Mouse (Mus musculus) MEL (cell line): Measurements from ENCODE around the gene Ruvbl2. TPM values are rescaled to one million over a fixed set of nuclear protein-coding genes. Genes with fewer than 3 reads are reported as not detected.

Experiments used
- DNase-seq: peaks from one replicate; pipeline ENCODE4 v3.0.0; 2011; ENCODE audit warnings: low read depth, low spot score
- H3K27ac ChIP-seq: 2 replicates; pipeline ENCODE4 v1.5.1; 2012; ENCODE audit warnings: low read depth, mild to moderate bottlenecking, control low read depth, low read length, moderate library complexity; ENCODE audit not compliant: control insufficient read depth
- H3K27me3 ChIP-seq, 2 experiments: fragments of 150-350 bp in 1 of 2; sonication (generic) in 1 of 2; 2 replicates each; pipeline ENCODE4 v1.6.1; 2012; ENCODE audit warnings: low read length in 2 of 2, mild to moderate bottlenecking in 2 of 2, improper control_type of control experiment in 1 of 2, moderate library complexity in 1 of 2; ENCODE audit not compliant: insufficient read depth in 2 of 2, control insufficient read depth in 1 of 2
- H3K36me3 ChIP-seq, 2 experiments: 2 replicates each; pipeline ENCODE4 v1.6.1; 2012 to 2014; ENCODE audit warnings: low read length in 2 of 2, improper control_type of control experiment in 1 of 2, inconsistent platforms in 1 of 2, mild to moderate bottlenecking in 1 of 2; ENCODE audit not compliant: insufficient read depth in 2 of 2, control insufficient read depth in 1 of 2
- H3K4me1 ChIP-seq, 2 experiments: fragments of 150-350 bp in 1 of 2; sonication (generic) in 1 of 2; 2 replicates each; pipeline ENCODE4 v1.6.1; 2012; ENCODE audit warnings: low read length in 2 of 2, improper control_type of control experiment in 1 of 2, mild to moderate bottlenecking in 1 of 2; ENCODE audit not compliant: insufficient read depth in 2 of 2, control insufficient read depth in 1 of 2
- H3K4me3 ChIP-seq, 2 experiments: fragments of 150-350 bp in 1 of 2; sonication (generic) in 1 of 2; 2 replicates each; pipeline ENCODE4 v1.5.1; 2012; ENCODE audit warnings: low read depth in 2 of 2, low read length in 2 of 2, mild to moderate bottlenecking in 2 of 2, moderate library complexity in 2 of 2, control low read depth in 1 of 2, improper control_type of control experiment in 1 of 2; ENCODE audit not compliant: control insufficient read depth in 1 of 2, insufficient read depth in 1 of 2
- H3K79me2 ChIP-seq: 2 replicates; pipeline ENCODE4 v1.6.1; 2012; ENCODE audit warnings: mild to moderate bottlenecking, low read length, moderate library complexity; ENCODE audit not compliant: control insufficient read depth, poor library complexity, insufficient read depth
- H3K9ac ChIP-seq: 2 replicates; pipeline ENCODE4 v1.6.1; 2012; ENCODE audit warnings: low read depth, mild to moderate bottlenecking, control low read depth, low read length, moderate library complexity; ENCODE audit not compliant: control insufficient read depth, poor library complexity, severe bottlenecking
- H3K9me3 ChIP-seq: fragments of 150-350 bp; sonication (generic); replicated peaks from 2 replicates; pipeline ENCODE4 v1.6.1; 2012; ENCODE audit warnings: mild to moderate bottlenecking, low read length, improper control_type of control experiment, moderate library complexity; ENCODE audit not compliant: insufficient read depth
- CHD1 ChIP-seq: IDR thresholded peaks from 2 replicates; pipeline ENCODE4 v1.6.1; 2012; ENCODE audit warnings: low read depth, mild to moderate bottlenecking, inconsistent platforms, low read length, improper control_type of control experiment
- CHD2 ChIP-seq: IDR thresholded peaks from 2 replicates; pipeline ENCODE4 v1.6.1; 2011; ENCODE audit warnings: low read length, improper control_type of control experiment
- CTCF ChIP-seq, 3 experiments: IDR thresholded peaks in 2 of 3; conservative IDR thresholded peaks in 1 of 3; 2 replicates each; pipeline ENCODE4 v1.5.1; 2011 to 2012; ENCODE audit warnings: low read length in 3 of 3, low read depth in 2 of 3, mild to moderate bottlenecking in 2 of 3, improper control_type of control experiment in 1 of 3, inconsistent platforms in 1 of 3, mixed read lengths in 1 of 3, moderate library complexity in 1 of 3; ENCODE audit not compliant: control insufficient read depth in 1 of 3, insufficient read depth in 1 of 3, poor library complexity in 1 of 3, severe bottlenecking in 1 of 3
- E2F4 ChIP-seq: IDR thresholded peaks from 2 replicates; pipeline ENCODE4 v1.6.1; 2011; ENCODE audit warnings: low read depth, low read length, improper control_type of control experiment, borderline replicate concordance
- ELF1 ChIP-seq: IDR thresholded peaks from 2 replicates; pipeline ENCODE4 v1.6.1; 2014; ENCODE audit warnings: low read depth, mild to moderate bottlenecking, inconsistent platforms, low read length, improper control_type of control experiment, moderate library complexity
- EP300 ChIP-seq, 2 experiments: IDR thresholded peaks; 2 replicates each; pipeline ENCODE4 v1.6.1; 2011; ENCODE audit warnings: improper control_type of control experiment in 2 of 2, low read length in 2 of 2, low read depth in 1 of 2, mild to moderate bottlenecking in 1 of 2
- GABPA ChIP-seq: IDR thresholded peaks from 2 replicates; pipeline ENCODE4 v1.6.1; 2012; ENCODE audit warnings: low read depth, mild to moderate bottlenecking, inconsistent platforms, low read length, improper control_type of control experiment, moderate library complexity
- GATA1 ChIP-seq: IDR thresholded peaks from 2 replicates; pipeline ENCODE4 v1.6.1; 2011; ENCODE audit warnings: low read depth, low read length, improper control_type of control experiment
- HCFC1 ChIP-seq: IDR thresholded peaks from 2 replicates; pipeline ENCODE4 v1.6.1; 2012; ENCODE audit warnings: low read depth, mild to moderate bottlenecking, inconsistent platforms, low read length, improper control_type of control experiment, moderate library complexity
- JUND ChIP-seq: IDR thresholded peaks from 2 replicates; pipeline ENCODE4 v1.6.1; 2011; ENCODE audit warnings: low read depth, mild to moderate bottlenecking, improper control_type of control experiment, low read length
- KAT2A ChIP-seq: conservative IDR thresholded peaks from 2 replicates; pipeline ENCODE4 v1.6.1; 2012; ENCODE audit warnings: low read depth, low read length, improper control_type of control experiment, inconsistent platforms
- MAX ChIP-seq: IDR thresholded peaks from 2 replicates; pipeline ENCODE4 v1.6.1; 2011; ENCODE audit warnings: low read length, improper control_type of control experiment
- MAZ ChIP-seq: IDR thresholded peaks from 2 replicates; pipeline ENCODE4 v1.6.1; 2012; ENCODE audit warnings: low read depth, mild to moderate bottlenecking, inconsistent platforms, low read length, improper control_type of control experiment
- MEF2A ChIP-seq: IDR thresholded peaks from 2 replicates; pipeline ENCODE4 v1.6.1; 2014; ENCODE audit warnings: low read depth, mild to moderate bottlenecking, inconsistent platforms, low read length, improper control_type of control experiment; ENCODE audit not compliant: poor library complexity, insufficient replicate concordance, severe bottlenecking; ENCODE audit errors: extremely low read depth
- MYB ChIP-seq: IDR thresholded peaks from 2 replicates; pipeline ENCODE4 v1.6.1; 2011; ENCODE audit warnings: mild to moderate bottlenecking, low read depth, low read length, improper control_type of control experiment
- NELFE ChIP-seq: IDR thresholded peaks from 2 replicates; pipeline ENCODE4 v1.6.1; 2011; ENCODE audit warnings: low read depth, low read length, improper control_type of control experiment
- POLR2AphosphoS5 ChIP-seq: IDR thresholded peaks from 2 replicates; pipeline ENCODE4 v1.6.1; 2012; ENCODE audit warnings: low read depth, borderline replicate concordance, mild to moderate bottlenecking, inconsistent platforms, low read length, moderate library complexity, mixed read lengths
- RAD21 ChIP-seq: IDR thresholded peaks from 2 replicates; pipeline ENCODE4 v1.6.1; 2011; ENCODE audit warnings: mild to moderate bottlenecking, low read depth, low read length, improper control_type of control experiment
- RCOR1 ChIP-seq: IDR thresholded peaks from 2 replicates; pipeline ENCODE4 v1.6.1; 2012; ENCODE audit warnings: low read depth, mild to moderate bottlenecking, inconsistent platforms, low read length, improper control_type of control experiment
- SIN3A ChIP-seq: IDR thresholded peaks from 2 replicates; pipeline ENCODE4 v1.6.1; 2012; ENCODE audit warnings: low read length, improper control_type of control experiment, inconsistent platforms
- SMC3 ChIP-seq: IDR thresholded peaks from 2 replicates; pipeline ENCODE4 v1.6.1; 2011; ENCODE audit warnings: low read depth, low read length, improper control_type of control experiment
- TBP ChIP-seq: IDR thresholded peaks from 2 replicates; pipeline ENCODE4 v1.8.0; 2011; ENCODE audit warnings: low read depth, low read length, improper control_type of control experiment
- TCF12 ChIP-seq: IDR thresholded peaks from 2 replicates; pipeline ENCODE4 v1.6.1; 2014; ENCODE audit warnings: low read depth, mild to moderate bottlenecking, inconsistent platforms, low read length, improper control_type of control experiment, moderate library complexity
- UBTF ChIP-seq: IDR thresholded peaks from 2 replicates; pipeline ENCODE4 v1.6.1; 2012; ENCODE audit warnings: low read depth, mild to moderate bottlenecking, inconsistent platforms, low read length, improper control_type of control experiment, moderate library complexity, borderline replicate concordance; ENCODE audit not compliant: insufficient read depth
- USF1 ChIP-seq: IDR thresholded peaks from 2 replicates; pipeline ENCODE4 v1.6.1; 2014; ENCODE audit warnings: low read depth, mild to moderate bottlenecking, inconsistent platforms, low read length, improper control_type of control experiment, moderate library complexity
- ZKSCAN1 ChIP-seq: IDR thresholded peaks from 2 replicates; pipeline ENCODE4 v1.6.1; 2012; ENCODE audit warnings: low read depth, mild to moderate bottlenecking, inconsistent platforms, low read length, improper control_type of control experiment, moderate library complexity
- ZMIZ1 ChIP-seq: IDR thresholded peaks from 2 replicates; pipeline ENCODE4 v1.6.1; 2012; ENCODE audit warnings: low read depth, mild to moderate bottlenecking, inconsistent platforms, low read length, improper control_type of control experiment, moderate library complexity
- ZNF384 ChIP-seq: IDR thresholded peaks from 2 replicates; pipeline ENCODE4 v1.6.1; 2012; ENCODE audit warnings: low read depth, mild to moderate bottlenecking, inconsistent platforms, low read length, improper control_type of control experiment
- polyA plus RNA-seq, 2 experiments: library from polyadenylated mRNA; stranded (reverse) in 1 of 2; unstranded in 1 of 2; fragments of >175 nt in 1 of 2; fragments of >200 nt in 1 of 2; gene quantifications; 2 replicates each; pipeline versions ENCODE4 v1.2.1 to v1.2.4; 2012; ENCODE audit warnings: low replicate concordance in 2 of 2, low read depth in 1 of 2; ENCODE audit not compliant: insufficient read length in 2 of 2, insufficient read depth in 1 of 2, missing spikeins in 1 of 2
- total RNA-seq: library from RNA; depleted of rRNA; stranded (reverse); fragments of 300-350 nt; gene quantifications from 2 replicates; pipeline ENCODE4 v1.2.3, GENCODE M21; 2012

Gene Ruvbl2
- total and polyA plus RNA-seq, 3 experiments, result 434 to 758 TPM; not detected in 1

DNA sequence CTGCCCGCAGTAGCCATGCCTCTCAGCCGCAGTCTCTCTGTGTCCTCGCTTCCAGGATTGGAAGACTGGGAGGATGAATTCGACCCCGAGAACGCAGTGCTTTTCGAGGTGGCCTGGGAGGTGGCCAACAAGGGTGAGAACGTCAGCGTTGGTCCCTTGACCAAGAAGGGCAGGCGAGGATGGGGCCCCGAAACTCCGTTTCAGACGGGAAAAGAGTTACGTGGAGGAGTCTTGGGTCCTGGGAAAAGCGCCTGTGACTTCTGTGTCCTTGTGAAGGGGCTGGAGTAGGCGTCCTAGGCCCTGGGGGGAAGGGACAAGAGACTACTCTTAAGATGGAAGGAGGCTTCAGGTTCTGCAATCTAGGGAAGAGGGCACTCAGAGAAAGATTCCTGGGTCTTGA lies 2.9 kb downstream of the Ruvbl2 start:
- Histone ChIP-seq H3K4me1 (peaks cover 0 to 9% of the 10 kb centered on the region in 2 experiments; a peak in 3 of 4 replicates), H3K27ac (peak overlapping the region; percentile 47), H3K4me3 (peak overlapping the region; percentile 79 to 90), H3K27me3 (no peaks in the 10 kb centered on the region), H3K9me3 (no peaks in the 10 kb centered on the region), H3K79me2 (peaks cover 47% of the 10 kb centered on the region), H3K36me3 (peaks cover 6 to 8% of the 10 kb centered on the region in 2 experiments; a peak in 3 of 4 replicates), H3K9ac (peak overlapping the region; percentile 86)
- no peak for TF ChIP-seq JUND
- TF ChIP-seq CTCF (IDR thresholded peaks at IDR 0.05 in 2 of 3, conservative IDR thresholded peaks at IDR 0.05 in 1 of 3; ENCODE audit: control insufficient read depth in 1 of 3, insufficient read depth in 1 of 3, low read depth in 2 of 3, low read length in 3 of 3, poor library complexity in 1 of 3, severe bottlenecking in 1 of 3), result no peak
- no peak for TF ChIP-seq ZKSCAN1
- no peak for TF ChIP-seq TCF12
- 0 out of 2 replicates have a peak, but pooled peaks have one; percentile 41 for TF ChIP-seq CHD1
- DNase-seq, result peak; percentile 62

- Histone ChIP-seq H3K4me3 (peak within 1 kb of the TSS; percentile 90 to 97), H3K79me2 (peaks cover 50% of the 10 kb centered on the region), H3K36me3 (peaks cover 8% of the 10 kb centered on the region in 2 experiments; a peak in 3 of 4 replicates), H3K4me1 (peaks cover 0 to 9% of the 10 kb centered on the region in 2 experiments; a peak in 3 of 4 replicates), H3K9me3 (no peaks in the 10 kb centered on the region), H3K27ac (peak within 1 kb of the TSS; percentile 90), H3K27me3 (no peaks in the 10 kb centered on the region), H3K9ac (peak within 1 kb of the TSS; percentile 97)
- DNase-seq, result peak; percentile 100
- TF ChIP-seq GATA1, result 0 out of 2 replicates have a peak, but pooled peaks have one; percentile 3
- peak; percentile 82 for TF ChIP-seq MAZ
- TF ChIP-seq ZNF384, result no peak
- peak; percentile 91 for TF ChIP-seq MAX
- TF ChIP-seq MEF2A, result no peak
- TF ChIP-seq JUND, result no peak
- TF ChIP-seq CHD1, result no peak; the same call in 1 of the 2 replicates
- peak; percentile 4 for TF ChIP-seq RAD21
- 0 out of 2 replicates have a peak, but pooled peaks have one; percentile 65 for TF ChIP-seq UBTF
- peak; percentile 52; the same call in 1 of the 2 replicates for TF ChIP-seq GABPA
- TF ChIP-seq ELF1, result peak; percentile 42
- TF ChIP-seq SIN3A, result peak; percentile 98
- peak; percentile 75 to 97 (median 93) for TF ChIP-seq CTCF (IDR thresholded peaks at IDR 0.05 in 2 of 3, conservative IDR thresholded peaks at IDR 0.05 in 1 of 3; ENCODE audit: control insufficient read depth in 1 of 3, insufficient read depth in 1 of 3, low read depth in 2 of 3, low read length in 3 of 3, poor library complexity in 1 of 3, severe bottlenecking in 1 of 3)
- TF ChIP-seq RCOR1, result no peak
- peak in 1 of 2 experiments; percentile 62; a peak in 2 of 4 replicates for TF ChIP-seq EP300 (IDR thresholded peaks at IDR 0.05; ENCODE audit: low read depth in 1 of 2, low read length in 2 of 2)
- TF ChIP-seq NELFE, result peak; percentile 92
- 0 out of 2 replicates have a peak, but pooled peaks have one; percentile 33 for TF ChIP-seq USF1
- peak; percentile 91 for TF ChIP-seq MYB
- peak; percentile 87 for TF ChIP-seq CHD2
- peak; percentile 92 for TF ChIP-seq HCFC1
- peak; percentile 51 for TF ChIP-seq SMC3
- no peak for TF ChIP-seq E2F4
- no peak for TF ChIP-seq POLR2AphosphoS5
- peak; percentile 86 for TF ChIP-seq TBP
- TF ChIP-seq ZMIZ1, result peak; percentile 76
- TF ChIP-seq KAT2A, result peak; percentile 64
Observed at GRCm38 (mm10) chr7:45434203-45435015, 3.5 kb downstream of the Ruvbl2 start, which contains the start of gene Gys1. TSS of gene Gys1 (plus strand) at chr7:45434844.
